Mouse (Mus musculus) ES-Bruce4 (cell line): Measurements from ENCODE around the gene Sox5. TPM values are rescaled to one million over a fixed set of nuclear protein-coding genes. Genes with fewer than 3 reads are reported as not detected.

ENCODE experiments used
- H3K27ac ChIP-seq: 2 replicates; pipeline ENCODE4 v1.5.1; 2012; ENCODE audit warnings: low read length, inconsistent platforms; ENCODE audit not compliant: insufficient read depth
- H3K27me3 ChIP-seq: 2 replicates; pipeline ENCODE4 v1.6.1; 2012; ENCODE audit warnings: mild to moderate bottlenecking, low read length, inconsistent platforms; ENCODE audit not compliant: control insufficient read depth, poor library complexity, insufficient read depth, severe bottlenecking
- H3K36me3 ChIP-seq: 2 replicates; pipeline ENCODE4 v1.6.1; 2012; ENCODE audit warnings: inconsistent platforms, mild to moderate bottlenecking, low read length, moderate library complexity; ENCODE audit not compliant: control insufficient read depth, poor library complexity, insufficient read depth, severe bottlenecking
- H3K4me1 ChIP-seq: one replicate; pipeline ENCODE4 v1.8.1; 2011; ENCODE audit warnings: low read length; ENCODE audit not compliant: control insufficient read depth, insufficient read depth
- H3K4me3 ChIP-seq: 2 replicates; pipeline ENCODE4 v1.5.1; 2011; ENCODE audit warnings: low read depth, mild to moderate bottlenecking, low read length
- H3K9ac ChIP-seq: 2 replicates; pipeline ENCODE4 v1.6.1; 2012; ENCODE audit warnings: low read depth, mild to moderate bottlenecking, inconsistent platforms; ENCODE audit not compliant: poor library complexity, severe bottlenecking
- H3K9me3 ChIP-seq: replicated peaks from 2 replicates; pipeline ENCODE4 v1.6.1; 2012; ENCODE audit warnings: mild to moderate bottlenecking, low read length, inconsistent platforms; ENCODE audit not compliant: control insufficient read depth, poor library complexity, insufficient read depth, severe bottlenecking
- CTCF ChIP-seq: IDR thresholded peaks from one replicate; pipeline ENCODE4 v1.8.1; 2011; ENCODE audit warnings: low read depth, low read length
- EP300 ChIP-seq: IDR thresholded peaks from 2 replicates; pipeline ENCODE4 v1.6.1; 2011; ENCODE audit warnings: low read depth, low read length; ENCODE audit not compliant: insufficient read depth
- POLR2A ChIP-seq: IDR thresholded peaks from one replicate; pipeline ENCODE4 v1.8.1; 2011; ENCODE audit warnings: low read length; ENCODE audit not compliant: insufficient read depth
- polyA plus RNA-seq: library from polyadenylated mRNA; stranded (reverse); fragments of >200 nt; gene quantifications from 2 replicates; pipeline ENCODE4 v1.2.4, GENCODE M21; 2011; ENCODE audit warnings: low read depth; ENCODE audit not compliant: missing spikeins, insufficient read depth, insufficient read length

The Sox5 gene
- polyA plus RNA-seq, 1 experiment = not detected

DNA sequence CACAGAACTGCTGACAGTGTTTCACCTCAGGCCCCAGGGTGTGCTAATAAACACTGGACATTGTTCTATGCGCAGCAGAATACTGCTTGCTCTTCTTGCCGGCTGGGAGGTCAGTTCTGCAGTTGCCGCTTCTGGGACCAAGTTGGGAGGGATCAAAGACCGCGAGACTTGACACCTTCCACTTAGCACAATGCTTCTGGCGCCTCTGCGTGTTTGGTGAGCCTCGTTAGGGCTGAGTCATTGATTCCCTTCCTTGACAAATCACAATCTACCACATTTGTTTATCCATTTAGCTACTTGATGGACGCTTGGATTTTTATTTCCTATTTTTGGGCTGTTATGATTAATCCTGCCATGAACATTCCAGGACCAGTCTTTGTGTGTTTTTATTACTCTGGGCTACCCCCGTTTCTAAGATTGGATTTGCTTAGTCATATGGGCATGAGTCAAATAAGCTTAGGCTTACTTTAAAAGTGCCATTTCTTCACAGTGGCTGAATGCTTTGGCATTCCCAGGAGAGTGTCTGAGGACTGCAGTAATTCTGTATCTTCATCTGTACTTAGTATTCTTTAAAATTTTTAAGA, 865.5 kb downstream of the Sox5 start:
- no peak overlapping the region for H3K4me3 ChIP-seq
- no peak overlapping the region for H3K27ac ChIP-seq
- H3K9me3 ChIP-seq = no peaks in the 10 kb centered on the region
- no peak for TF ChIP-seq POLR2A
- TF ChIP-seq CTCF = no peak
- no peak for TF ChIP-seq EP300
- H3K27me3 ChIP-seq = no peaks in the 10 kb centered on the region
- no peaks in the 10 kb centered on the region for H3K4me1 ChIP-seq
- no peaks in the 10 kb centered on the region for H3K36me3 ChIP-seq
- no peak overlapping the region for H3K9ac ChIP-seq

GRCm38 (mm10) chr6:143915686-143916085, 866.1 kb downstream of the Sox5 start:
- TF ChIP-seq CTCF = no peak
- TF ChIP-seq POLR2A = no peak
- TF ChIP-seq EP300 = no peak
- Histone ChIP-seq H3K9ac (no peak overlapping the region), H3K27me3 (no peaks in the 10 kb centered on the region), H3K36me3 (no peaks in the 10 kb centered on the region), H3K4me1 (no peaks in the 10 kb centered on the region), H3K9me3 (no peaks in the 10 kb centered on the region), H3K4me3 (no peak overlapping the region), H3K27ac (no peak overlapping the region)

DNA sequence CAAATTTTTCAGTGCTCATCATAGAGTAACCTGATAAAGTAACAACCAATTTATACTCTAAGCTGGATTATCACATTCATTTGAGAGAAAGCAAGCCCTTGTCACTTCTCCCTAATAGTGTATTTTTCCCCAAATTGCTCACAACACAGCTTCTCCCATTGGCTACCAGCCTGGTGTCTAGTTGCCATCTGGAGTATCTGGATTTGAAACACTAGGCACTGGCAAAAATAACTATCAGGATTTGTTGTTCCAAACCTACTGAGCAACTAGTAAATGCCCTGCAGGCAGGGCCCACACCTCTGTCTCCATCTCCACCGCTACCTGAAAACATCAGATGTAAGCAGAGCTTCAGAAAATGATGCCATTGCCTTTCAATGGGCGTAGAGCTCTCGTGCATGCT, 869.5 kb downstream of the Sox5 start:
- Histone ChIP-seq H3K27me3 (no peaks in the 10 kb centered on the region), H3K27ac (no peak overlapping the region), H3K4me3 (no peak overlapping the region), H3K9me3 (no peaks in the 10 kb centered on the region), H3K36me3 (no peaks in the 10 kb centered on the region), H3K4me1 (no peaks in the 10 kb centered on the region), H3K9ac (no peak overlapping the region)
- TF ChIP-seq EP300 (no peak), POLR2A (no peak), CTCF (no peak)

DNA sequence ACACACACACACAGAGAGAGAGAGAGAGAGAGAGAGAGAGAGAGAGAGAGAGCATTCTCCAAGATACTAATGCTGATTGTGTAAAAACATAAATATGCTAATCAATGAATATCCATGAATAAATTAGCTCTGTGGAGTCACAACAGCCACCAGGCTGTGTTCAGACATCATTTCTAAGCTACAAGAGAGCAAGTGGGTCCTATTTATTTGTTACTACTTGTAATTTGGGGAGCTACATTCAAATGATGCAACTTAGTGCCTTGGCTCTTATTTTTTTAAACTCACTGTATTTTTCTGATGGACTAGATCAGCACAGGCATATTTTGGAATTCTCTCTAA, 877.1 kb downstream of the Sox5 start:
- no peak overlapping the region for H3K27ac ChIP-seq
- TF ChIP-seq EP300 = no peak
- TF ChIP-seq POLR2A = no peak
- no peak for TF ChIP-seq CTCF
- H3K4me3 ChIP-seq = no peak overlapping the region

DNA sequence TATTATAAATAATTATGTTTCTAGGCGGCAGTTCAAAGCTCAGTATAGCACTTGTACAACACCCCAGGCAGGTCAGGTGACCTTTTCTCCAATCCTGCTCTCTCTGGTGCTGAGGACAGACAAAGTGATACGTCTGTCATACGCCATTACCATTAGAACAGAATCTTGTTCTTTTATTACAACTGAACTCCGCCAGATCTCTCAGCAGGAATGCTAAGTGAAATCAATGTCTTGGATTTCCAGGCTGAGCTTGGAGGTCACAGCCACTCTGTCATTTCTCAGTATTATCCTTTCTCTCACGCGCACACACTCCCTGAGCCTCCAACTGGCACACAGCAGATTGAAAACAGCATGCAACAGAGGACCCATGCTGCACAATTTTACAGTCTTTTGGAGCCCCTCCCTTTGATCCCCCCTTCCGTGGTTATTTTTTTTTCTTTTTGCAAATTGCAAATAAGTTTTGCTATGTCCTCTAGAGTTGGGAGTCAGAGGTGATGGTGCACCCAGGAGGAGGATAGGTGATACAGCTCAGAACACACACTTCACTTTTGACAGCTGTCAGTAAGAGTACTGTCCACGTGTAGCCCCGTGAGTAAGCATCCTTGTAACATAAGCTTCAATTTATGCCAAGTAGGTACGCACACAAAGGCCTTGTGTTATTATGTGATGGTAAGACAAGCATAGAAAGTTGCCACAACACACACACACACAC, 877.6 kb downstream of the Sox5 start:
- H3K36me3 ChIP-seq = no peaks in the 10 kb centered on the region
- no peak overlapping the region for H3K9ac ChIP-seq
- no peak overlapping the region for H3K4me3 ChIP-seq
- H3K27ac ChIP-seq = no peak overlapping the region
- H3K4me1 ChIP-seq = no peaks in the 10 kb centered on the region
- TF ChIP-seq POLR2A = no peak
- no peaks in the 10 kb centered on the region for H3K27me3 ChIP-seq
- no peaks in the 10 kb centered on the region for H3K9me3 ChIP-seq

More for the DNA sequence above, 877.1 kb downstream of the Sox5 start:
- Histone ChIP-seq H3K27me3 (no peaks in the 10 kb centered on the region), H3K9ac (no peak overlapping the region), H3K9me3 (no peaks in the 10 kb centered on the region), H3K4me1 (no peaks in the 10 kb centered on the region), H3K36me3 (no peaks in the 10 kb centered on the region)

GRCm38 (mm10) chr6:143900871-143901270, 880.9 kb downstream of the Sox5 start:
- Histone ChIP-seq H3K27ac (no peak overlapping the region), H3K4me3 (no peak overlapping the region), H3K9ac (no peak overlapping the region), H3K36me3 (no peaks in the 10 kb centered on the region), H3K27me3 (no peaks in the 10 kb centered on the region), H3K9me3 (no peaks in the 10 kb centered on the region), H3K4me1 (no peaks in the 10 kb centered on the region)
- TF ChIP-seq EP300 (no peak), CTCF (no peak), POLR2A (no peak)
